Mouse (Mus musculus) limb, embryonic 10.5 days (tissue): ENCODE data around the gene Ccdc33. TPM values are rescaled to one million over a fixed set of nuclear protein-coding genes. Genes with fewer than 3 reads are reported as not detected.

ENCODE experiments used
- DNase-seq: peaks from one replicate; pipeline ENCODE4 v3.0.0-alpha.2; 2017; ENCODE audit warnings: low spot score
- H3K27ac ChIP-seq: fragments of 300-500 bp; sonication (generic); 2 replicates; pipeline ENCODE4 v1.5.1; 2016; ENCODE audit warnings: mild to moderate bottlenecking
- H3K27me3 ChIP-seq: fragments of 300-500 bp; sonication (generic); 2 replicates; pipeline ENCODE4 v1.6.1; 2016; ENCODE audit warnings: low read depth, mild to moderate bottlenecking; ENCODE audit not compliant: poor library complexity, severe bottlenecking
- H3K36me3 ChIP-seq: fragments of 300-500 bp; sonication (generic); 2 replicates; pipeline ENCODE4 v1.6.1; 2016; ENCODE audit warnings: mild to moderate bottlenecking, moderate library complexity
- H3K4me1 ChIP-seq: fragments of 300-500 bp; sonication (generic); 2 replicates; pipeline ENCODE4 v1.6.1; 2016
- H3K4me3 ChIP-seq: fragments of 300-500 bp; sonication (generic); 2 replicates; pipeline ENCODE4 v1.5.1; 2016; ENCODE audit warnings: mild to moderate bottlenecking, moderate library complexity
- H3K9me3 ChIP-seq: fragments of 300-500 bp; sonication (generic); replicated peaks from 2 replicates; pipeline ENCODE4 v1.6.1; 2016; ENCODE audit warnings: mild to moderate bottlenecking
- WGBS: fragments of 180-500 bp; shearing (Covaris S2); methylation state at CpG from one replicate; pipeline ENCODE4 v1.1.7; 2016; 5-methylcytosine and 5-hydroxymethylcytosine counted together
- polyA plus RNA-seq: library from polyadenylated mRNA; unstranded; fragments of >200 nt; fragmentation: Nextera tagmentation; extraction: Ambion mirVana; gene quantifications from 2 replicates; pipeline ENCODE4 v1.2.1, GENCODE M21; 2016

Ccdc33 gene
- polyA plus RNA-seq, 1 experiment from 2014 or later, result 0.26 TPM

GRCm38 (mm10) chr9:58029635-58030034, 89.0 kb downstream of the Ccdc33 start:
- H3K36me3 ChIP-seq, result no peaks in the 10 kb centered on the region
- DNase-seq, result no peak
- no peaks in the 10 kb centered on the region for H3K4me1 ChIP-seq
- H3K27me3 ChIP-seq, result peaks cover 8% of the 10 kb centered on the region; the same call in 1 of the 2 replicates
- no peak overlapping the region for H3K4me3 ChIP-seq
- WGBS, result 90% methylated on average over 6 of the region's 6 CpGs
- H3K9me3 ChIP-seq, result no peaks in the 10 kb centered on the region
- H3K27ac ChIP-seq, result no peak overlapping the region

GRCm38 (mm10) chr9:58028841-58029240, 89.8 kb downstream of the Ccdc33 start:
- H3K9me3 ChIP-seq, result no peaks in the 10 kb centered on the region
- no peak for DNase-seq
- no peaks in the 10 kb centered on the region for H3K36me3 ChIP-seq
- no peak overlapping the region for H3K27ac ChIP-seq
- H3K4me1 ChIP-seq, result no peaks in the 10 kb centered on the region
- no peak overlapping the region for H3K4me3 ChIP-seq
- WGBS, result 77% methylated on average over 5 of the region's 5 CpGs
- peaks cover 8% of the 10 kb centered on the region; the same call in 1 of the 2 replicates for H3K27me3 ChIP-seq

DNA sequence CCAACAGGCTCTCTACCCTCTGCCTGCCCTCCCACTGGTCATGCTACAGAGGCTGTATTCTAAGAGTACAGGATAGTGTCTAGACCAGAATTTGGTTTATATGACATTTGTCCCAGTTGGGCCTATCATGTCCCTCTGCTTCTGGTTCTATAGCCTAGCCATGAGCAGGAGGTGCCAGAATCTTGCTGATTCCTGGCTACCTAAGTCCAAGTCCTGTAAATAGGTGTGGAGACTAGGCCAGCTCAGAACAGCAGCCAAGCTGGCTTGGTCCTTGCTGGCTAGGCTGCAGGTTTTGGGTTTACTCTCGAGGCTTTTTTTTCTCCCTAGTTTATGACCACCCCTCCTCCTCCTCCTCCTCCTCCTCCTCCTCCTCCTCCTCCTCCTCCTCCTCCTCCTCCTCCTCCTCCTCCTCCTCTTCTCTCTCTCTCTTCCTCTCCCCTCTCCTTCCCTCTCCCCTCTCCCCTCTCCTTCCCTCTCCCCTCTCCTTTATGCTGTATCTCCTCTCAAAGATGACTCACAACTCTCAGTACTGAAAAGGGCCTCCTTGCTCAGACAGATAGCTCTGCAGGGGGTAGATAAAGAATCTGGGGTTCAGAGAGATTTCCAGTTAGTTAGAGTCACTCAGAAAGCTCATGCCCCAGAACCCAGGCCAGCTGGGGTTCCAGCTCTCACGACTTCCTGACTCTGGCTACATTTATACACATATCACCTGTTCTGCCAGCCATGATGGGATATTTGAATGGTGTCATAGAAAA, 91.0 kb downstream of the Ccdc33 start:
- no peak for DNase-seq
- Histone ChIP-seq H3K4me1 (no peaks in the 10 kb centered on the region), H3K4me3 (no peak overlapping the region), H3K9me3 (no peaks in the 10 kb centered on the region), H3K36me3 (no peaks in the 10 kb centered on the region), H3K27me3 (no peaks in the 10 kb centered on the region), H3K27ac (no peak overlapping the region)
- WGBS, result 47% methylated on average over 2 of the region's 2 CpGs

DNA sequence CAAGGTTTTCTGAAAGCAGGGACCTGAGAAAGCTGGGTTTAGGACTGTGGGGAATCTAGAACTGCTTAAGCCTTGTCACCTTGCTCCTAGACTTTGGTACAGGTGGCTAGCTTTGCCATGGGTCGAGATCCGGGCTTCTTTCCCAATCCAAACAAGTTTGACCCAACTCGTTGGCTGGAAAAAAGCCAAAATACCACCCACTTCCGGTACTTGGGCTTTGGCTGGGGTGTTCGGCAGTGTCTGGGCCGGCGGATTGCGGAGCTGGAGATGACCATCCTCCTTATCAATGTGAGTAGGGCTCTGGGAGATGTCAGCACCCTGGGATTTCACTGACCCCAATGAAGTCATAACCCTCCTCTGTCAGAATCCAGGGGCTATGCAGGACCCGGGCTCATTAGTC, 92.6 kb downstream of the Ccdc33 start:
- no peak overlapping the region for H3K27ac ChIP-seq
- WGBS, result 88% methylated on average over 9 of the region's 9 CpGs
- no peak for DNase-seq
- no peaks in the 10 kb centered on the region for H3K36me3 ChIP-seq
- no peaks in the 10 kb centered on the region for H3K9me3 ChIP-seq
- H3K27me3 ChIP-seq, result no peaks in the 10 kb centered on the region
- no peak overlapping the region for H3K4me3 ChIP-seq
- no peaks in the 10 kb centered on the region for H3K4me1 ChIP-seq

GRCm38 (mm10) chr9:58018385-58018784, 100.2 kb downstream of the Ccdc33 start:
- Histone ChIP-seq H3K4me1 (no peaks in the 10 kb centered on the region), H3K9me3 (no peaks in the 10 kb centered on the region), H3K4me3 (no peak overlapping the region), H3K36me3 (no peaks in the 10 kb centered on the region), H3K27ac (no peak overlapping the region), H3K27me3 (no peaks in the 10 kb centered on the region)
- whole genome bisulfite sequencing, result 87% methylated on average over 5 of the region's 5 CpGs
- DNase-seq, result no peak

GRCm38 (mm10) chr9:58016962-58017361, 101.7 kb downstream of the Ccdc33 start:
- Histone ChIP-seq H3K4me3 (no peak overlapping the region), H3K4me1 (peaks cover 10% of the 10 kb centered on the region), H3K27ac (no peak overlapping the region), H3K27me3 (no peaks in the 10 kb centered on the region; the same call in 1 of the 2 replicates), H3K36me3 (no peaks in the 10 kb centered on the region), H3K9me3 (no peaks in the 10 kb centered on the region)
- DNase-seq, result no peak
- WGBS, result 70% methylated on average over 3 of the region's 3 CpGs

GRCm38 (mm10) chr9:58015856-58016255, 102.8 kb downstream of the Ccdc33 start:
- no peaks in the 10 kb centered on the region; the same call in 1 of the 2 replicates for H3K27me3 ChIP-seq
- no peak for DNase-seq
- H3K27ac ChIP-seq, result no peak overlapping the region
- no peak overlapping the region for H3K4me3 ChIP-seq
- 93% methylated on average over 6 of the region's 6 CpGs for WGBS
- no peaks in the 10 kb centered on the region for H3K36me3 ChIP-seq
- H3K9me3 ChIP-seq, result no peaks in the 10 kb centered on the region
- H3K4me1 ChIP-seq, result peaks cover 21% of the 10 kb centered on the region

DNA sequence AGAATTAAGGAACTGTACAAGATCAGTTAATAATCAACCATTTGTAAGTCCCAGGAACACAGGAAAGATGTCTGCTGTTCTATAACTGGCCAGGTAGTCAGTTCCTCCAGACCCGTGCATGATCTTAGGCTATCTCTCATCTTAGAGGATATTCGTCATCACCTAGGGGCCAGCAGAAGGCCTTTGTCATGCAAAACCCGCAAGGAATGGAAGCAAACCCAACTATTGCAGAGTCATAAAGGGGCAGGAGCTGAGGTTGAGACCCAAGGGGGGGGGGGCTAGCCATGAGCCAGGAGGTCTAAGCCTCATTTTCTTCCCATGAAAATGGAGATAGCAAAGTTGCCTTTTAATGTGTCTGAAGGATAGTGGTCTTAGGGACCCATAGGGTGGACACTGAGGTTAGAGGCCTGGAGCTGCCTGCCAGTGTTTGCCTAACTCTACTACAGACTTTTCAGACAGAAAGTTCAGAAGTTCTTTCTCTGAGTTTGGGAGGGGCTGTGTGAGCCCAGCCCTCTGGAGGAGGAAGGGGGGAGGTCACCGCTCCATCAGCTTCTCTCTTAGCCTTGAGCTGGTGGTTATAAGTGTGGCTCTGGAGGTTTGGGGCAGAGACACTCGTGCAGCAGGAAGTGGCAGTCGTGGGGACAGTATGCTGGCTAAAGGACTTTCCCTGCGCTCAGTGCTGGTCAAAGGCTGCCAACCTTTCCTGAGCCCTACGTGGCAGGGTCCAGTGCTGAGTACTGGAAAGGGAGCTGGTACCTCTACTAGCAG, 104.0 kb downstream of the Ccdc33 start:
- Histone ChIP-seq H3K36me3 (no peaks in the 10 kb centered on the region), H3K9me3 (no peaks in the 10 kb centered on the region), H3K27ac (no peak overlapping the region), H3K27me3 (no peaks in the 10 kb centered on the region; the same call in 1 of the 2 replicates), H3K4me3 (no peak overlapping the region), H3K4me1 (peaks cover 22% of the 10 kb centered on the region)
- no peak for DNase-seq
- 64% methylated on average over 8 of the region's 8 CpGs for WGBS

DNA sequence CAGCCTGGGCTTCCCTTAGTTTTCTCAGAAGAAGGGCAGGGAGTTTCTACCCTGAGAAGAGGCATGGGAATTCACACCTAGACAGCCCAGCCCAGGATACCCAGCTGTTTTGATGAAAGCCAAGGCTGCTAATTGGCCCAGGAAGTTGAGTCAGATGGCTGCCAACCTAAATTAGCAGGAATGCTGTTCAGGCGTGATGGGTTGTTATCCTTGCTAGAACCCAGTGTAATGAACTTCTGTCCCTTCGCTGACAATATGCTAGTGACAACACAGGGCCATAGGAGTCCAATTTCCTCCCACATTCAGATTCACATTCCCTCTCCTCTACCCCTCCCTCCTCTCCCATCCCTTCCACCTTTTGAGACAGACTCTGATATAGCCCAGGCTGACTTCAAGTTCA, 105.7 kb downstream of the Ccdc33 start:
- Histone ChIP-seq H3K27me3 (no peaks in the 10 kb centered on the region; the same call in 1 of the 2 replicates), H3K4me1 (peaks cover 31% of the 10 kb centered on the region), H3K4me3 (no peak overlapping the region), H3K9me3 (no peaks in the 10 kb centered on the region), H3K36me3 (no peaks in the 10 kb centered on the region), H3K27ac (no peak overlapping the region)
- WGBS, result 27% methylated on average over 2 of the region's 2 CpGs
- DNase-seq, result no peak

- no peak overlapping the region for H3K27ac ChIP-seq
- 75% methylated on average over 2 of the region's 2 CpGs for WGBS
Measured at GRCm38 (mm10) chr9:58012486-58012885, 106.1 kb downstream of the Ccdc33 start.

DNA sequence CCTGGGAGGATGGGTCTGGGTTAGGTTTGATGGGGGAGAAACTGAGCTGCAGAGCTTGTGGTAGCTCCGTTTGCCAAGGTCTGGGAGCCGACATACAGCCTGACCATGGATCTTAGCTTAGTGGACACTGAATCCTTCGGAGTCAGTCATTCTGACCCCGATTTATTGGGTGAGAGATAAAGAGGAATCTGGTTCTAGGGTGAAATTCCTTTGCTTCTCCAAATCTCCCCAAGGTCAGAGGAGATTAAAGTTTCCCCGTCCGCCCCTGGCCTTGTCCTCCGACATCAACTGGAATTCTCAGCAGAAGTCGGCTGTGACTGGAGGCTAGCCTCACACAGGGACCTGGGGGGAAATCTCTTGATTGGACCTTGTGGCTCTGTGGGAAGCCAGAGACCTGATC, 107.1 kb downstream of the Ccdc33 start:
- 70% methylated on average over 8 of the region's 8 CpGs for WGBS
- Histone ChIP-seq H3K36me3 (no peaks in the 10 kb centered on the region), H3K4me3 (no peak overlapping the region), H3K4me1 (peaks cover 31% of the 10 kb centered on the region), H3K27ac (peak overlapping the region; percentile 20; the same call in 1 of the 2 replicates), H3K27me3 (no peaks in the 10 kb centered on the region; the same call in 1 of the 2 replicates), H3K9me3 (no peaks in the 10 kb centered on the region)
- no peak for DNase-seq

More at GRCm38 (mm10) chr9:58012486-58012885, 106.1 kb downstream of the Ccdc33 start:
- no peaks in the 10 kb centered on the region for H3K9me3 ChIP-seq
- no peak overlapping the region for H3K4me3 ChIP-seq
- DNase-seq, result no peak
- H3K36me3 ChIP-seq, result no peaks in the 10 kb centered on the region
- no peaks in the 10 kb centered on the region; the same call in 1 of the 2 replicates for H3K27me3 ChIP-seq
- peaks cover 31% of the 10 kb centered on the region for H3K4me1 ChIP-seq

GRCm38 (mm10) chr9:58011027-58011426, 107.6 kb downstream of the Ccdc33 start:
- DNase-seq, result no peak
- Histone ChIP-seq H3K4me1 (peaks cover 31% of the 10 kb centered on the region), H3K4me3 (no peak overlapping the region), H3K36me3 (no peaks in the 10 kb centered on the region), H3K27me3 (no peaks in the 10 kb centered on the region; the same call in 1 of the 2 replicates), H3K27ac (0 out of 2 replicates have a peak overlapping the region, but pooled peaks have one; percentile 20), H3K9me3 (no peaks in the 10 kb centered on the region)
- 31% methylated on average over 7 of the region's 7 CpGs for WGBS

- peaks cover 31% of the 10 kb centered on the region for H3K4me1 ChIP-seq
- no peak for DNase-seq
- no peaks in the 10 kb centered on the region for H3K9me3 ChIP-seq
- no peak overlapping the region for H3K4me3 ChIP-seq
- H3K27ac ChIP-seq, result no peak overlapping the region
- no peaks in the 10 kb centered on the region; the same call in 1 of the 2 replicates for H3K27me3 ChIP-seq
- H3K36me3 ChIP-seq, result no peaks in the 10 kb centered on the region
- WGBS, result 56% methylated on average over 3 of the region's 3 CpGs
Measured at GRCm38 (mm10) chr9:58009588-58009987, 109.0 kb downstream of the Ccdc33 start.
